Mouse (Mus musculus): ENCODE measurements around the gene Cyp39a1. TPM values are rescaled to one million over a fixed set of nuclear protein-coding genes. Genes with fewer than 3 reads are reported as not detected.

Cyp39a1 gene
- polyA plus RNA-seq, 2 experiments from 2014 or later, result 0.74 to 2.3 TPM

- no peak for ATAC-seq
Measured at GRCm38 (mm10) chr17:43684086-43684485, 16.9 kb downstream of the Cyp39a1 start.

GRCm38 (mm10) chr17:43684638-43685037 lies 17.4 kb downstream of the Cyp39a1 start:
- no peak for ATAC-seq

- no peak for ATAC-seq
Measured at GRCm38 (mm10) chr17:43689591-43689990, 22.4 kb downstream of the Cyp39a1 start.

DNA sequence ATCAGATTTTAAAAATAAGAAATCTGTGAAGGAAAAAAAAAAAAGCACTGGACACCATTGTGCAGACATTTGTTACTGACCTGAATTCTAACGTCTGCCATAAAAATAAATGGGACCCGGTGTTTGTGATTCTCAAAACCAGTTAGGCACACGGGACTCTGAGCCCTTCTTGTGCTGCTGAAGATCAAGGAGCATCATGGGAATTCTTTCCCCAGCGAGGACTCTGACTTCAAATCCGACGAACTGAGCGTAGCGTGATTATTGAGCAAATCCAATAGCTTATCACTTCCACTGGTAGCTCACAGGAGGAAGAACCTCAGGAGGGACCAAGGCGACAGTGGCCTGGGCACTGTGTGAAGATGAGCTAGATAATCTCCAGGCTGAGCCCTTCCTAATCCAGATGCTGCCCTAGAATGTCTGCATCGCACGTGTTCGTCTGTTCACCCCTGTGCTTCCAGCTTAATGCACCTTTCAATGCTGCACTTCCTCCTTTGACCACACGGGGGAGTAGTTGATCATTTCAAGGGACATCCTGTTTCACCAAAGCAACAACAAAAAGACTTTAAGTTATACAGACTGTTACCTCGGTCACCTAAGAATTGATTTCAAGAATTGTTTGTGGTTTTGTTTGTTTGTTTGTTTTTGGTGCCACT lies 31.9 kb downstream of the Cyp39a1 start:
- peak; percentile 71 for ATAC-seq

DNA sequence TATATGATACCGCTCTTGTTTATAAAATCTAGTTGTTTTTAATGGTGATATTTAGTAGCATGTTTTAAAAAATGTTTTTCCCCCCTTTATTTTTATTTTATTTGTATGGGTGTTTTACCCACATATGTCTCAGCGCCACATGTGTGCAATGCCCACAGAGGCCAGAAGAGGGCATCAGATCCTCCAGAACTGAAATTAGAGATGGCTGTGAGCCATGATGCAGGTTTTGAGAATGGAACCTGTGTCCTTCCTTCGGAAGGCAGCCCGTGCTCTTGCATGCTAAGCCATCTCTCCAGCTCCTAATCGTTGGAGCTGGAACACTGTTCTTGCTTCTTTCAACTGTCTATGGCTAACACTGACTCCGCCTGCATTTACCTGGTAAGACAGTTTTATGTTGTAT lies 33.8 kb downstream of the Cyp39a1 start:
- no peak for ATAC-seq

DNA sequence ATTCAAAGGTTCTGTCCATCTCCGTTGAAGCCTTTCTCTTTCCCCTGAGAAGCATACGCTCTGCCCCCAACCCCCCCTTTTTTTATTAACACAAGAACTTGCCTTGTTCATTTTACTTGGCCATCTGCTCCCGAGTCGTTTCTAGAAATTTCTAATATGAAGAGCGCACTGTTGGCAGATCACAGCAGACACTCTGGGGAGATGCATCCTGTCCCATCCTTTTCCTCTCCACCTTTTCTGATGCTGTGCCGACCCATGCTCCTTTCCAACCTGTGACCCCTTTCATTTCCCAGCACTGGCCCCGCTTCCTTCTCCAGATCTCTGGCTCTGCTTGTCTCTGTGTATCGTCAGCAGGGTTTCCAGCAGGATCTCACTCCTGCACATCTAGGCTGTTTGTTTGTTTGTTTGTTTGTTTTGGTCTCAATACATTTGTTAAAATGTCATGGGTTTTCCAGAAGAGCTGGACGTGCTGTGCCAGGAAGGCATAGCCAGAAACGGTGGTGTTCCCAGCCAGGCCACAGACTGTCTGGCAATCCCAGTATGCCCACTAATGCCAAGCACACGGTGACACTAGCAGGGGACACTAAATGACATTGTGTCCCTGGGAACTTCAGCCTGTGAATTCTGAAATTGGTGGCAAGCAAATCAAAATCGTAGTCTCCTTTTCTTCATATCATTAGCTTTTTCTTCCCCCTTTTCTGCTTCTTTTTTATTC lies 37.1 kb downstream of the Cyp39a1 start:
- ATAC-seq, result no peak

DNA sequence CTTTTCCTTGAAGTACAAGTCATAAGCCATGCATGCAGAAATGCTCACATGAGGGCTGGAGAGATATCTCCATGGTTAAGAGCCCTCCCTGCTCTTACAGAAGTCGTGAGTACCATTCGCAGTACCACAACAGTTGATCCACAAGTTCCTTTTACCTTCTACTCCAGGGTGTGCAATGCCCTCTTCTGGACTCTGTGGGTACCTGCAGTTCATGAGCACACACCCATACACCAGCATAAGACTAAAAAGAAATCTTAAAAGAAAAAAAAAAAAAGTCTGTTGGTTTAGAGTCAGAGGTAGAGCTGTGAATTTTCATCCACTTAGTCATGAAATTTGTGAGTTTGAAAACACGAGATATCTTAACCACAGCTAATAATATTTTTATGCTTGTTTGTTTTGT lies 39.5 kb downstream of the Cyp39a1 start:
- ATAC-seq, result no peak

DNA sequence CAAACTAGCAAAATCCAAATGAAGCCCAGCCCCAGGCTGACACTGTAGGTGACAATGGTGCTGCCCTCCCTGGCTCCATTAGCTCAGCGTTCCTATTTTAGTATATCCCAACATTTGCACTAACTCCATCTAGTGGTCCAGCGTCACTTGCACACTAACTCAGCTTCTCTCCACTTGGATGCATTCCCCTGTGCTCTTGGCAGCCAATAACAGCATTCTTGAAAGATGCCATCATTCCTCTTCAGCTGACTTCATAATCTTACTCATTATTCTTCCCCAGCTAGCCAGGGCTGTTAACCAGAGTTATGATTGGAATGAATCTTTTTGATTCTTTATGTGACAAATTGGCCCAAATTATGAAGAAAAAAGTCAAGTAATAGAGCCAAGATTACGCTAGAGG lies 40.0 kb downstream of the Cyp39a1 start:
- ATAC-seq, result no peak

GRCm38 (mm10) chr17:43711557-43712352 lies 44.5 kb downstream of the Cyp39a1 start:
- ATAC-seq, result no peak

GRCm38 (mm10) chr17:43714191-43714590 lies 47.0 kb downstream of the Cyp39a1 start:
- no peak for ATAC-seq

DNA sequence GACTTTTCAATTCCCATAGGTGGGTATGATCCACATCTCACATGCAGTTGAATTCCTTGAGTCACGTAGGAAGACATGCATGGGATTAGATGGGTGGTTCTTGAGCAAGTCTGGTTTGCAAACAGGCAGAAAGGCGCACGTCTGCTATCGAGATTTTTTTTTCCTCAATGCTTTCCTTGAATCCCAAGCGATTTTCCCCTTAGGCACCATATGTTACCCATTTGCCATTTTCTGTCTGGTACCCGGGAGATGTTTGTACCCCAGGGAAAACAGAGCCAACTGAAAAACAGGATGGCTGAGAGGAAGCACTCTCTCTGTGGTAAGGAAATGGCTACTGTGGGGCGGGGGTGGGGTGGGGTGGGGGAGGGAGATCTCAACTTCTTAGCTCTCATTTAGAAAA lies 49.4 kb downstream of the Cyp39a1 start:
- no peak for ATAC-seq

GRCm38 (mm10) chr17:43719401-43719800 lies 52.2 kb downstream of the Cyp39a1 start:
- ATAC-seq, result no peak

GRCm38 (mm10) chr17:43724480-43724879 lies 57.3 kb downstream of the Cyp39a1 start:
- no peak for ATAC-seq

- ATAC-seq, result no peak
Measured at GRCm38 (mm10) chr17:43731327-43731726, 64.1 kb downstream of the Cyp39a1 start.

- no peak for ATAC-seq
Measured at GRCm38 (mm10) chr17:43731976-43732375, 64.8 kb downstream of the Cyp39a1 start.

- no peak for ATAC-seq
Measured at GRCm38 (mm10) chr17:43734252-43734651, 67.0 kb downstream of the Cyp39a1 start.

DNA sequence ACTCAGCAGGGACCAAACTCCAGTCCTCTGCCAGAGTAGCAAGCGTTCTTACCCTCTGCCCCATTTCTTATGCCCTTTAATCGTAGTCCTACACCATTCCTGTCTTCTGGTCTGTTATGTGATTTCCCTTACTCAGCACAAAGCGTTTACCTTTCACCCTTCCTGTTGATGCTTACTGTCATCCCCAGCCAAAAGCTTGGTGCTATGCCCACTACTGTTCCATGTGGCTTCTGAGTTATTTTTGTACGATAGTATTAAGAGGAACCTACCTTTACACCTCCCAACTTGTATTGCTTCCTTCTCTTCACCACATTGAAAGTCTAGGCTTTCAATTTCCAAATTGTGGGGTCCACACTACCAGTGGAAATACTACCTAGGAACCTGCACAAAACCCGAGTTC lies 76.7 kb downstream of the Cyp39a1 start:
- no peak for ATAC-seq

- no peak for ATAC-seq
Measured at GRCm38 (mm10) chr17:43744425-43744824, 77.2 kb downstream of the Cyp39a1 start.

GRCm38 (mm10) chr17:43751146-43751545 lies 83.9 kb downstream of the Cyp39a1 start:
- ATAC-seq, result no peak

GRCm38 (mm10) chr17:43752811-43753210 lies 85.6 kb downstream of the Cyp39a1 start:
- ATAC-seq, result no peak

DNA sequence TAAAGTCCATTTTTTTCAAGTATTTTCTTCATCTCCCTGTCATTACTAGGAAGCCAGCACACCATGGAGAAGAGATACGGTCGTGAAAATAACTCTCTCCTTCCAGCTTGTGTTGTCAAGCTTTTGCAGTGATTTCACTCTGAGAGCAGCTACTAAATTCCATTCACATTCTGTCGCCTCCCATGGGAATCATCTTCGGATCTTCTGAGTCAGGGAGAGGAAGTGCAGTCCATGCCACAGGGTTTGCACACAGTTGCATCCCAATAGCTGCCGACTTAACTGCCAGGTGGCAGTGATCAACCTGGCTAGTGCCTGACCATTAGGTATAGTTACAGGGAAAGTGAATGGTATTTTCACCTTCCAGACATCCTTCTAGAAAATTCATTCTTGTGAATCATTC lies 87.5 kb downstream of the Cyp39a1 start:
- ATAC-seq, result no peak

DNA sequence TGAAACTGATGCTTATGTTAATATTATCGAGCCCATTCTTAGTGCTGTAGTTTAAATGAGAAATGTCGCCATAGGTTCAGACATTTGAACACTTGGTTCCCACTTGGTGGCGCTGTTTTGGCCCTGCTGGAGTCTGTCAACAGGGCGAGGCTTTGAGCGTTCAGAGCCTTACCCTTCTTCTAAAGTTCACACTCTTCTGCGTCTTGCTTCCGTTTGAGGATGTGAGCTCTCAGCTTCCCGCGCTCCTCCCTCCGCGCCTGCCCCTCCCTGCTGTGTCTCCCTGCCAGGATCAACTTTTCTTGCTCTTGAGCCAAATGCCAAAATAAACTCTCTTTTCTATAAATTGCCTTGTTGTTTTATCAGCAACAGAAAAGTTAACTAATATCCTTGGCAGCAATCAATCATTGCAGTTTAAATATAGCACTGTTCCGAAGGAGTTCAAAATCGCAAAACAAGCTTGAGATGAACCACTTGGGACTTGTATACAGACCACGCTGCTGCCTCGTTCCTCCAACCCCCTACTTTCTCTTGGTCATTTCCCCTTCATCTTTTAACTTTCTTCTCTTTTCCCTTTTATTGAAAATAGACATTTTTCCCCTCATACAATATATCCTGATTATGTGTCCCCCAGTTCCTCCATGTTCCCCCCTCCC lies 91.5 kb downstream of the Cyp39a1 start:
- ATAC-seq, result no peak

DNA sequence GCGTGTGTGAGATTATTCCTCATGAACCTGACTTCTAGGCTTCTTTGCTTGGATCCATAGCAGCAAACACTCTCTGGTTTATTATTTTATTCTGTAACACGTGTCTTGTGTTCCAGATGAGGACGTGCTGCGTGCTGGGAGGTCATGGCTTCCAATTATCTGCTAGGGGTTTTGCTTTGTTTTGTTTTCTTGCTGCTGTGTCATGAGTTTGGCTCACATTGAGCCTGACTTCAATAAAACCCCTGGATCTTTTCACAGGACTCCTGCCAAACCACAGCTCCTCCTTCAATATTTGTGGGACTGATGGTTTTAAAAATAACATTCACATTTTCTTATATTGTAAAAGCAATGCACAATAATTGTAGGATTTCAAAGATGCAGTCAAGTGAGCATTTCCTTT lies 117.3 kb downstream of the Cyp39a1 start:
- no peak for ATAC-seq
